Mouse (Mus musculus) embryo, embryonic 10 days (tissue): ENCODE results near the gene Lrp8.

ENCODE experiments used
- DNase-seq: peaks from one replicate; pipeline ENCODE4 v3.0.0-alpha.2; 2015; ENCODE audit warnings: low spot score

The Lrp8 gene

GRCm38 (mm10) chr4:107802185-107802449, at the start of gene Lrp8:
Lrp8 (plus strand) TSS chr4:107802261.
- DNase-seq: no peak

- peak; percentile 23 for DNase-seq
These were observed 45.8 kb upstream of the Lrp8 start for GRCm38 (mm10) chr4:107756222-107756621.

DNA sequence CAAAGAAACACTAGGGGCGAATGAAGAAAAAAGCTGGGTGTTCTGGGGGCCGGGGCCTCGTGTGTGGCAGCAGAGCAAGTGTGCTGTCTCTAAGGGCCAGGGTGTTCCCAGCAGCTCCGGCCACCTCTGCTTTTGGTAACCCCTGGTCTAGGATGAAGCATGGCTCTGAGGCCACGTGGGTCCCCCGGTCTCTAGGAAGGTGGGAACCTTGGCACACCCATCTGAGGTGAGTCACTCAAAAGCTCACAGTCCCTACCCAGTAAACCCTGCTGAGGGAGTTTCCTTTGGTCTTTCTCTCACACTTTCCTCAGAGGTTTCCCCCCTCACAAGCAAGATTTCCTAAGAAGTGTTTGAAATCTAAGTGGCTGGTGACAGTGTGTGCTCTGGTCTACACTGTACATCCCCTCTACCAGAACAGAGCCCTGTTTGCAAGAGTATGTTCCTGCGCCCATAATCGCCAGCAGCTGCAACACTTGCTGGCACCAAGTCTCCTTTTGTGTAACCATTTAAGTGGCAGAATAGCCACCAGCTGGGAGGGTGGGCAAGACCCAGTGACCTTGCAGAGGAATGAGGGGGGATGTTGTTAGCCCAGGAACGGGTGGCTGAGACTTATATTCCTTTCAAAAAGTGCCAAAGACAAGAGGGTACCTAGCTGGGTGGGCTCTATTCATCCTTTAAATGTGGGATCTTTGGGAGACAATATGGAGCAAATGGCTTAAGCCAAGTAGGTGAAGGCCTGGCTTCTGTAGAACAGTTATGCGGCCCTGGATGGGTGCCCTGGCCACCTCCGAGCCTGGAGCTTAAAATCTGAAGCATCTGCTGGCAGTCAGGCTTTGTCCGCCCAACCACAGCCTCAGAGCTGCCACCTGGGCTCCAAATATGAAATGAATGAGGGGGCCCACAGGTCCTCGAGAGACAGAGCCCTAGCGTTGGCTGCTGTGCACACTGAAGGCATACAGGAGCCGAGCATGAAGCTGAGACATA, 44.3 kb upstream of the Lrp8 start:
- DNase-seq: no peak

GRCm38 (mm10) chr4:107758938-107759337, 43.1 kb upstream of the Lrp8 start:
- no peak for DNase-seq

DNA sequence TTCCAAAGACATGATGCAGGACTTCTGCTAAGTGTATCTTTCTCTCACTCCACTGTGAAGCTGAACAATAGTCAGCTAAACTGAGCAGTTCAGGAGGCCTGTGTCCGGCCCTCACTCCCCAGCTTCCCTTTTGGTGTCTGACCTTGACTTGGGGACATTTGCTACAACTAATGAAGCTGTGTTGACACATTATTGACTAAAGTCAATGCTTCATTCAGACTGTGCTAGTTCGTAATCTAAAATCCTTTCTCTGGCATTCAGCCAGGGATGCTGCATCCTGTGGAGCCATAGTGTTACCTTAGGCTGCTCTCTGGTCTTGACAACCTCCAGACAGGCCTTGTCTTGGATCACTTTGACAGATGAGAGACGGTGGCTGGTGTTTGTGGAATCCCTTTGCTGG, 39.1 kb upstream of the Lrp8 start:
- no peak for DNase-seq

DNA sequence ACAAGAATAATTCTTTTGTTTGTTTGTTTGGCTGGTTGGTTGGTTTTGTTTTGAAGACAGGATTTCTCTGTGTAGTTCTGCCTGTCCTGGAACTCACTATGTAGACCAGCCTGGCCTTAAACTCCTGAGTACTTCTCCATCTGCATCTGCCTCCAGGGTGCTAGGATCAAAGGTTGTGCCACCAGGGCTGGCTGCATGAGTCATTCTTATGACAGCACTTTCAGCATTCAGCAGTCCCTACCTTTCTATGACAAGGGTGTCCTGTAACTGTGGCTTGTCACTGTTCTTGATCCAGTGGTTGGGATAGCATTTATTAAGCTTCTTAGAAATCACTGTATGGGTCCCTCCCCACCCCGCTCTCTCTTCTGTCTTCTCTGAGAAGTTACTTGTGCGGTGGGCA, 38.5 kb upstream of the Lrp8 start:
- DNase-seq: no peak

DNA sequence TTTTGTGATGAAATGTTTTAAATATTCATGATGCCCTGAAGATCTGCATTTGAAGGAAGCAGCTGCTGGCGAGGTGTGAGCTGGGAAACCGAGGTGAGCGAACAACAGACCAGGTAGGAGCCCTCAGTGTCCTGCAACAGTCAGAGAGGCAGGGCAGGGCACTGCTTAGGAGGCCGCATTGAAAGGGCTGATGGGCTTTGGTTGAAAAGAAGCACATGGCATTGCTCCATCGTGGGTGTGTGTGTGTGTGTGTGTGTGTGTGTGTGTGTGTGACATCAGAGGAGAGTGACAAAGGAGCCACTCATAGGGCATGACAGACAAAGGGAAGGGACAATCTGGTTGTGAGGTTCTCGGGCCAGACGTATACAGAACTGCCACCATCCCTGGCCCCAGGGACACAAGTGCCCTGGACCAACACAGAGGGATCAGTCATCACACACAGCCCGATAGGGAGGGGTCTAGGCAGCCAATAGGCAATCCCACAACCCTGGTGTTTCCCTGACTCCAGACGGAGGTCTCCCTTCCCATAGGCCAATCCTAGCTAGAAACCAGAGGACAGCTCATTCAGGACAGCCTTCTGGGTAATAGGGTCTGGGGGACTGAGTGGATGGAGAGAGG, 36.8 kb upstream of the Lrp8 start:
- DNase-seq: no peak

GRCm38 (mm10) chr4:107766182-107766581, 35.9 kb upstream of the Lrp8 start:
- DNase-seq: peak; percentile 69

GRCm38 (mm10) chr4:107772122-107772825, 29.8 kb upstream of the Lrp8 start:
- DNase-seq: no peak

GRCm38 (mm10) chr4:107774868-107775267, 27.2 kb upstream of the Lrp8 start:
- DNase-seq: no peak

DNA sequence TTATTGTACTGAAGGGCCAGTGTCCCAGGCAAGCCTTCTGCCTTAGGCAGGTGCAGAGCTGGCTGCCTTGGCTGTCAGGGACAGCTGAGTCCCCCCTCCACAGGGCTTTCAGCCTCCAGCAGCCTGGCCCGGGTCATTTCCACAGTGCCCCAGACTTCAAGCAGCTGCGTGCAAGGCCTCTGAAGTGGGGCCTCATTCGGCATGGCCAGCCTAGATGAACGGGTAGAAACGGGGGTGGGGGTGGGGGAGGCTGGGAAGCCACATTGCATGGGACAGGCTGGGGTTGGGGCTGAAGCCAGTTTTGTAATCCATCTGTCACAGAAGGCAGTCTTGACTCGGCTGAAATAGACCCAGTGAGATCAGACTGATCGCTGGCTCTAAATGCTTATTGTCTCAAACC, 26.4 kb upstream of the Lrp8 start:
- no peak for DNase-seq

- DNase-seq: no peak
These were observed 24.9 kb upstream of the Lrp8 start for GRCm38 (mm10) chr4:107776990-107777673.

DNA sequence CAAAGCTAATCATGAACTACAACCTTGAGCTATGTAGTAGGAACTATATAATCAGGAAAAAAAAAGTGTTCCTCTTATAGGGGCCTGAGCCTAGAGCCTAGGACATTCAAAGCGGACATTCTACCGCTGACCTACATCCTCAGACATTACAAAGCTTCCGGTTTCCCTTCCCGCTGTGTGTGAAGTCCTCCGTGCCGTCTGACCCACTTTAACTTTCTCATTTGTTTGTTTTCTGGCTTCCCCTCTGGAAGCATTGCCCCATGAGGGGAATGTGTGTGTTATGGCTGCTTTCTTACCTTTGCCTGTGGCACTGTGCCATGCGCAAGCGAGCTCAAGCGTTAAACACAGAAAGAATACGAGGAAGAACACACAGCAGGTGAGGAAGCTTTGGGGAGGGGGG, 18.5 kb upstream of the Lrp8 start:
- DNase-seq: no peak

DNA sequence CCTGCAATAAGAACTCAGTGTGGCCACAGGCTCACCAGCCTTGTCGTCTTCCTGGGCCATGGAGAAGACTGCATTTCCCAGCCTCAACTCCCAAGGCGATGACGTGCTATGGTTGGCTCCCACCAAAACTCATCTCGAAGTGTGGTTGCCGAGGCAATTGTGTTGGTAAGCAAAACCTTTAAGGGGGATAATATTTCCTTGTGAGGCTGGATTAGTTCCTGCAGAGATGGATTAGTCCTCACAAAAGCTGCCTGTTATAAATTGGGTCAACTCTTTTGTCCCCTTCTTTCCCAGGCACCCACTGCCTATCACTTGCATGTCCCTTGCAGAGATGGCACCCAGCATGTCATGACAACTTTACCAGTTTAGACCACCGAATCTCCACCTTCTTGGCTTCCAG, 13.2 kb upstream of the Lrp8 start:
- no peak for DNase-seq

DNA sequence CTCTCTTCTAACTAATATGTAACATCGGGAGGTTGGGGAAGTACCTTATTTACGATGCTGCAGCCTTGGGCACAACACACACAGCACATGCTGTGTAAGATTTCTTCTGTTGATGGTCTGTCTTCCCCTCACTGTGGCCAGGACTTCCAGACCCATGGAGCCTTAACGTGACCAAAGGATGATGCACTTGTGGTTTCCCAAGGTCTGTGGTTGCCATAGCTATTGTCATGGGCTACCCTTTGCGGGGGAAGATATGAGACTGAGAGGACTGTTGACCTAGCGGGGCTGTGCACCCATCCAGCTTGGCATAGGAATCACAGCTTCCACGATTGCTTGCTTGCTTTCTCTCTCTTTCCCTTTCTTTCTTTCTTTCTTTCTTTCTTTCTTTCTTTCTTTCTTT, 1.3 kb upstream of the Lrp8 start:
- DNase-seq: no peak

GRCm38 (mm10) chr4:107801366-107802184, 486 bp upstream of the Lrp8 start:
- peak; percentile 88 for DNase-seq

DNA sequence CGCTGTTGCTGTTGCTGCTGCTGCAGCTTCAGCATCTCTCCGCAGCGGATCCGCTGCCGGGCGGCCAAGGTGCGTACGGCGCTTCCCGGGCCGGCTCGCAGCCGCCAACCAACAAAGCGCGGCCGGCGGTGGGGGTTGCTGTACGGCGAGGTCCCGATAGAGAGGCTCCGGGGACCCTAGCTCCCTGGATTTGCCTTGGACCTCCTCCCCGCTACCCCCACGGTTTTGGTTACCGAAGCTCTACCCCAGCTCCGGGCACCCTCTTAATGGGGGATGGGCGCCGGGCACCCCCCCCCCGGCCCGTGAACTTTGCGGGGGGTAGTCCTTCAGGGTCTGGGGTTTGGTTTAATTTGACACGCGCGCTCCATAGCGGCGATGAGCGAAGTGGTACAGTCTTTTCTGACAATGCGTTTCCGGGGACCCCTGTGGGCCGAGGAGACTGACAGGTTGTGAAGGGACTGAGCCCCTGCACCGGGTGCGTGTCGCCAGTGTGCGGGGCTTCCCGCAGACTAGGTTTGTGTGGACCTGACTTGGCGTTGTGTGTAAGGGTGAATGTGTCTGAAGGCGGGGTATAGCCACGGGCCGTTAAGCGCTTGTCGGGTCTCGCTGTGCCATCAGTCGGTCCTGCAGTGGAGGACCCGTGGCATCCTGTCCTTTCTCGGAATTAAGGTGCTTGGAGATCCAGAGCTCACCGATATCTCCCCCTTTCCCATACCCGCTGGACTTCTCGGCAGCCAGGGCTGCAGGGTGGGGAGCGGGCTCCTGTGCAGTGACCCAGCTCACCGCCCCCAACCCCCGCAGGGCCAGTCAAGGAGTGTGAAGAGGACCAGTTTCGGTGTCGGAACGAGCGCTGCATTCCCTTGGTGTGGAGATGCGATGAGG, 630 bp downstream of the Lrp8 start:
- DNase-seq: peak; percentile 56

DNA sequence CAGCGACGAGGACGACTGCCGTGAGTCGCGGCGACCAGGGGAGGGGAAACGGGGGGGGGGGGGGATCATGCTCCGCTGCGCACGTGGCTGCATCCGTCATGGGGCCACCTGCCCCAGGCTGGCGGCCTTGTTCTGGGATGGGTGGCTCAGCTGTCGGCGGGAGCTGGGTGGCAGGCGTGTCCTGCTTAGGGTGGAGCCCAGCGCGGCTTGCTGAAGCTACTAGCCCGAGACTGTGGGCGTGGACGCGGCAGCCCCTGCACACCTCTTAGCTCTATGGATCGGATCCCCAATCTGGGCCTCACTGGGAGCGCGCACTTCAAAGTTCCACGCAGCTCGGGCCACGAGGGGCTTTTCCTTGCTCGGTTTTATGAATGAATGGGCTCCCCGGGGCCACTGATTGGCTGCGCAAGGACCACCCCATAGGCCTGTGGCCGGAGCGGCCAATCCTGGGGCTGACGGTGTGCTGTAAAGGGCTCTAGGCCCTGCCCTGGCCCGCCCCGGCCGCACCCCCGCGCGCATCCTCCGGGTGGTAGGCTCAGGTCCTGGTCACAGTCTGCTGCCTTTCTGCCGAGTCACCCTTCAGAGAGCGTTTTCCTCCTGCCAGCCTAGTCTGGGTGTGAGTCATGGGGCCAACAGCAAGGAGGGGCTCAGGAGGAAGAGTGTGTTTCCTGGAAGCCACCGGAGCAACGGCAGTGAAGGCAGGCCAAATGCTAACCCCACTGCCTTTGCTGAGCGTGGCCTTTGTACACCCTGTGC, 1.5 kb downstream of the Lrp8 start:
- peak; percentile 91 for DNase-seq

- no peak for DNase-seq
These were observed 3.4 kb downstream of the Lrp8 start for GRCm38 (mm10) chr4:107805491-107805890.

- no peak for DNase-seq
These were observed 5.7 kb downstream of the Lrp8 start for GRCm38 (mm10) chr4:107807796-107808195.
